Mouse (Mus musculus) kidney, adult 2 months (tissue): ENCODE data around the gene Cgrrf1. TPM values are rescaled to one million over a fixed set of nuclear protein-coding genes. Genes with fewer than 3 reads are reported as not detected.

Experiments
- DNase-seq: peaks from one replicate; pipeline ENCODE4 v3.0.0; 2021
- H3K27ac ChIP-seq: fragments of 200-500 bp; 2 replicates; pipeline ENCODE4 v1.5.1; 2012; ENCODE audit warnings: low read depth, low read length, control low read depth, inconsistent platforms; ENCODE audit not compliant: insufficient read depth
- H3K27me3 ChIP-seq: fragments of 200-500 bp; replicated peaks from 2 replicates; pipeline ENCODE4 v1.6.1; 2012; ENCODE audit warnings: mild to moderate bottlenecking, moderate library complexity, low read length, inconsistent platforms; ENCODE audit not compliant: control insufficient read depth, insufficient read depth
- H3K36me3 ChIP-seq: fragments of 200-500 bp; 2 replicates; pipeline ENCODE4 v1.6.1; 2012; ENCODE audit warnings: mild to moderate bottlenecking, moderate library complexity, low read length, inconsistent platforms; ENCODE audit not compliant: control insufficient read depth, insufficient read depth
- H3K4me1 ChIP-seq: fragments of 200-500 bp; 2 replicates; pipeline ENCODE4 v1.6.1; 2011; ENCODE audit warnings: low read length; ENCODE audit not compliant: control insufficient read depth, insufficient read depth
- H3K4me3 ChIP-seq: fragments of 200-500 bp; 2 replicates; pipeline ENCODE4 v1.5.1; 2011; ENCODE audit warnings: mild to moderate bottlenecking, low read depth, low read length, control low read depth; ENCODE audit not compliant: insufficient read depth
- CTCF ChIP-seq: fragments of 200-500 bp; conservative IDR thresholded peaks from 2 replicates; pipeline ENCODE4 v1.5.1; 2011; ENCODE audit warnings: low read depth, mild to moderate bottlenecking, control low read depth, low read length, moderate library complexity, mixed read lengths; ENCODE audit not compliant: insufficient read depth, insufficient read length
- POLR2A ChIP-seq: fragments of 200-500 bp; IDR thresholded peaks from one replicate; pipeline ENCODE4 v1.6.1; 2011; ENCODE audit warnings: low read depth, low read length, control low read depth
- WGBS: fragments of 180-500 bp; shearing (Covaris S2); methylation state at CpG from one replicate; pipeline ENCODE4 v1.1.7; 2018; 5-methylcytosine and 5-hydroxymethylcytosine counted together
- polyA plus RNA-seq: library from polyadenylated mRNA; depleted of rRNA; stranded (reverse); fragments of >200 nt; gene quantifications from 2 replicates; pipeline ENCODE4 v1.2.3, GENCODE M21; 2012; rRNA removed

Cgrrf1 gene
- polyA plus RNA-seq, 1 experiment, result 35.9 TPM

DNA sequence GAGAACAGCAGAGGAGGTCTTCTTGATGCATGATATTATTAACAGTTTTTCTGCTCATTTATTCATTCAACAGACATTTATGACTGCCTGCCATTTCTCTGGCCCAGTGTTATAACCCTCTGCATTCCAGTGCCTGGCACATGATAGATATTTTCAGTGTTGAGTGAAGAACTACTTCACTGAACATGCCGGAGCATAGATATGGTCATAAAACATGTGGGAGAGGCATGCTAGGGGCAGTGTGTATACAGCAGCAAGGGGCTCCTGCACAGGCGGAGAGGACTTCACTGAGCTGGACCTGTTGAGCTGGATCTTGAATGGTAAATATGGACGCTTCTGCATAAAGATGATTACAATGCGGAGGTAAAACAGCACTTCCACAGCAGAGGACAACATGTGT is 57.2 kb downstream of the Cgrrf1 start:
- WGBS, result 89% methylated on average over 4 of the region's 4 CpGs

DNA sequence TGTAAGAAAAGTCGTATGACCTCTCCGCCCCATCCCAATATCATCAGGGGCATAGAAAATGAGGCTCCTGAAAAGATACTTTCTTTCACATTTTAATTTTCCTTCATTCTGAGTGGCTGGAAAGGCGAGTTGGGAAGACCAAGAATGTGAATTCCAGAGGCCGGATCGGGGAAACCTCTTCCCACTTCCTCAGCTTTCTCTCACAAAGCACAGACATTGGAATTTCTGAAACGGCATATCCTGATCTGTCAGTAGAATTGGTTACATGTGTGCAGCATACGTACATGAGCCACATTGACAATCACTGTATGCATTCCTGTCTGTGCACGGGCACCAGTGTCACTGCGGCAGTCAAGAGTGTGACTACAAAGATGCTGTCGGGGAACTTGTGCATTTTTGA is 62.0 kb downstream of the Cgrrf1 start:
- TF ChIP-seq CTCF (no peak), POLR2A (no peak)
- no peak overlapping the region for H3K4me3 ChIP-seq
- H3K36me3 ChIP-seq, result no peaks in the 10 kb centered on the region
- no peaks in the 10 kb centered on the region for H3K4me1 ChIP-seq
- H3K27me3 ChIP-seq, result no peaks in the 10 kb centered on the region
- 88% methylated on average over 10 of the region's 10 CpGs for WGBS
- no peak for DNase-seq
- no peak overlapping the region for H3K27ac ChIP-seq

More for the DNA sequence above, 57.2 kb downstream of the Cgrrf1 start:
- Histone ChIP-seq H3K27me3 (no peaks in the 10 kb centered on the region; the same call in 1 of the 2 replicates), H3K36me3 (no peaks in the 10 kb centered on the region), H3K4me1 (no peaks in the 10 kb centered on the region), H3K27ac (no peak overlapping the region), H3K4me3 (no peak overlapping the region)
- DNase-seq, result no peak
- no peak for TF ChIP-seq CTCF
- no peak for TF ChIP-seq POLR2A

- Histone ChIP-seq H3K27ac (no peak overlapping the region), H3K27me3 (no peaks in the 10 kb centered on the region), H3K4me1 (no peaks in the 10 kb centered on the region), H3K4me3 (no peak overlapping the region), H3K36me3 (no peaks in the 10 kb centered on the region)
- no peak for TF ChIP-seq CTCF
- no peak for TF ChIP-seq POLR2A
- no peak for DNase-seq
- WGBS, result 84% methylated on average over 5 of the region's 5 CpGs
Measured at GRCm38 (mm10) chr14:46897953-46898352, 66.0 kb downstream of the Cgrrf1 start.

DNA sequence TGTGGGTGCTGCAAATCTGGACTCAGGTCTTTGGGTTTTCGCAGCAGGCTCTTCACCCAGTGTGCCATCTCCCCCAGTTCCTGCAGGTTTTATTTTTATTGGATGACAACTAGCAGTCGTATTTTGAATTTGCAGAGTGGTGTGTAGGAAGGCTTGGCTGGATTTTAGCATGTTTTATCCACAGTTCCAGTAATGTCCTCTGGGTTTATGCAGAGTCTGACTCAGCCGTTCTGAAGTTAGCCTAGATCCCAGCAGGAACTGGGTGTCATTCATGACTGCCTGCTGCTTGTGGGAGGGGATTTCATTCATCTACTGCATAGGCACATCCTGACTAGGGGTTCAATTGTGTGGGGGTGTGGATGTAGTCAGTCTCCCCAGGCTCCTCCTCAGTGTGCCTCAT is 66.7 kb downstream of the Cgrrf1 start:
- no peaks in the 10 kb centered on the region for H3K27me3 ChIP-seq
- no peak for TF ChIP-seq CTCF
- TF ChIP-seq POLR2A, result no peak
- DNase-seq, result no peak
- no peaks in the 10 kb centered on the region for H3K36me3 ChIP-seq
- WGBS, result 58% methylated on average over 3 of the region's 3 CpGs
- H3K27ac ChIP-seq, result no peak overlapping the region
- H3K4me1 ChIP-seq, result no peaks in the 10 kb centered on the region
- H3K4me3 ChIP-seq, result no peak overlapping the region

GRCm38 (mm10) chr14:46902498-46903087 is 70.7 kb downstream of the Cgrrf1 start:
- no peaks in the 10 kb centered on the region for H3K36me3 ChIP-seq
- no peaks in the 10 kb centered on the region for H3K4me1 ChIP-seq
- DNase-seq, result no peak
- no peak for TF ChIP-seq CTCF
- TF ChIP-seq POLR2A, result no peak
- H3K27me3 ChIP-seq, result no peaks in the 10 kb centered on the region
- H3K4me3 ChIP-seq, result no peak overlapping the region
- no peak overlapping the region for H3K27ac ChIP-seq
- WGBS, result 63% methylated on average over 9 of the region's 9 CpGs

Other genes starting within 250 kb of the Cgrrf1 start
- 0.31 and 0.57 TPM in 2 replicates for gene Cdkn3, start 71.6 kb upstream of the Cgrrf1 start, polyA plus RNA-seq
- gene Cnih1, start 43.7 kb upstream of the Cgrrf1 start, polyA plus RNA-seq, result 66.1 and 71.4 TPM in 2 replicates
- 14.4 and 20.7 TPM in 2 replicates for gene Gmfb, start 9.9 kb upstream of the Cgrrf1 start, polyA plus RNA-seq
- gene Samd4, start 50.7 kb downstream of the Cgrrf1 start, polyA plus RNA-seq, result 3.9 and 4.6 TPM in 2 replicates